Mouse (Mus musculus) embryonic facial prominence, embryonic 11.5 days (tissue): ENCODE data around the gene Eif4e2. TPM values are rescaled to one million over a fixed set of nuclear protein-coding genes. Genes with fewer than 3 reads are reported as not detected.

Experiments used
- ATAC-seq: fragments of 200-750 bp; cut with Nextera tagmentation; replicated peaks from 2 replicates; pipeline ENCODE4 v1.8.0; 2017; ENCODE audit warnings: low read depth; ENCODE audit not compliant: insufficient number of reproducible peaks, low FRiP score, low TSS enrichment
- DNase-seq: peaks from one replicate; pipeline ENCODE4 v3.0.0-alpha.2; 2015; ENCODE audit warnings: low spot score
- H3K27ac ChIP-seq: fragments of 300-500 bp; sonication (generic); replicated peaks from 2 replicates; pipeline ENCODE4 v1.5.1; 2014; ENCODE audit warnings: mild to moderate bottlenecking, low read depth, low read length, control low read depth
- H3K27me3 ChIP-seq: fragments of 300-500 bp; sonication (generic); 2 replicates; pipeline ENCODE4 v1.6.1; 2014; ENCODE audit warnings: mild to moderate bottlenecking, low read length, moderate library complexity, mixed read lengths; ENCODE audit not compliant: control insufficient read depth, insufficient read depth
- H3K36me3 ChIP-seq: fragments of 300-500 bp; sonication (generic); replicated peaks from 2 replicates; pipeline ENCODE4 v1.6.1; 2014; ENCODE audit warnings: low read depth, mild to moderate bottlenecking, low read length, moderate library complexity, mixed read lengths; ENCODE audit not compliant: control insufficient read depth, insufficient read depth
- H3K4me1 ChIP-seq: fragments of 300-500 bp; sonication (generic); 2 replicates; pipeline ENCODE4 v1.6.1; 2014; ENCODE audit warnings: low read length, mixed read lengths; ENCODE audit not compliant: control insufficient read depth, insufficient read depth
- H3K4me2 ChIP-seq: fragments of 300-500 bp; sonication (generic); 2 replicates; pipeline ENCODE4 v1.6.1; 2014; ENCODE audit warnings: low read depth, mild to moderate bottlenecking, control low read depth, low read length, moderate library complexity
- H3K4me3 ChIP-seq: fragments of 300-500 bp; sonication (generic); 2 replicates; pipeline ENCODE4 v1.5.1; 2014; ENCODE audit warnings: low read depth, low read length, control low read depth
- H3K9ac ChIP-seq: fragments of 300-500 bp; sonication (generic); replicated peaks from 2 replicates; pipeline ENCODE4 v1.6.1; 2014; ENCODE audit warnings: mild to moderate bottlenecking, control low read depth, low read length
- H3K9me3 ChIP-seq: fragments of 300-500 bp; sonication (generic); replicated peaks from 2 replicates; pipeline ENCODE4 v1.6.1; 2016; ENCODE audit warnings: mild to moderate bottlenecking, low read length, inconsistent platforms, mixed read lengths; ENCODE audit not compliant: control insufficient read depth
- WGBS: fragments of 180-500 bp; shearing (Covaris S2); extraction: QIAGEN DNeasy Blood & Tissue Kit; methylation state at CpG from one replicate; pipeline ENCODE4 v1.1.7; 2014; 5-methylcytosine and 5-hydroxymethylcytosine counted together
- polyA plus RNA-seq: library from polyadenylated mRNA; unstranded; fragments of >200 nt; fragmentation: Nextera tagmentation; extraction: Ambion mirVana; gene quantifications from 2 replicates; pipeline ENCODE4 v1.2.1, GENCODE M21; 2014

Eif4e2 gene
- polyA plus RNA-seq, 1 experiment from 2014 or later = 148 TPM

DNA sequence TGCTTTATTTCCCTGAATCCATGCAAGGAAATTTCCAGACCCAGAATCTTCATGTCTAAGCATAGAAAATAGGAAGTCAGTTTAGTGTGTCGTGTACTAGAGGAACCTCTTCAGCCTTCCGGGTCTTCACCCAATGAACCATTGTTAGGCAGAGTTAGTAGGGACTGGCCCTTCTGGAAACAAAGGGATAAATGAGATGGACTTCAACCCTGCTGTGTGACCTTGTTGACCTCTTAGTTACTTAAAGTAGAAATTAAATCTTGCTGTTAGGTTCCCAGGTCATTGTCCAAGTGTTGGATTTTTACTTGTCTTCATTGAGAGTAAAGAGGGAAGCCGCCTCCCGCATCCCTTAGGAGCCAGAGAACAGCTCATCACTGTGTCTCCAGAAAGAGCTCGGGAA lies 16.9 kb downstream of the Eif4e2 start:
- no peaks in the 10 kb centered on the region for H3K9me3 ChIP-seq
- H3K36me3 ChIP-seq = peaks cover 7% of the 10 kb centered on the region
- H3K4me2 ChIP-seq = no peak overlapping the region
- no peak overlapping the region for H3K4me3 ChIP-seq
- no peak overlapping the region for H3K9ac ChIP-seq
- DNase-seq (no peak), ATAC-seq (no peak)
- H3K27me3 ChIP-seq = no peaks in the 10 kb centered on the region
- no peaks in the 10 kb centered on the region for H3K4me1 ChIP-seq
- H3K27ac ChIP-seq = no peak overlapping the region
- WGBS = 78% methylated on average over 5 of the region's 5 CpGs

DNA sequence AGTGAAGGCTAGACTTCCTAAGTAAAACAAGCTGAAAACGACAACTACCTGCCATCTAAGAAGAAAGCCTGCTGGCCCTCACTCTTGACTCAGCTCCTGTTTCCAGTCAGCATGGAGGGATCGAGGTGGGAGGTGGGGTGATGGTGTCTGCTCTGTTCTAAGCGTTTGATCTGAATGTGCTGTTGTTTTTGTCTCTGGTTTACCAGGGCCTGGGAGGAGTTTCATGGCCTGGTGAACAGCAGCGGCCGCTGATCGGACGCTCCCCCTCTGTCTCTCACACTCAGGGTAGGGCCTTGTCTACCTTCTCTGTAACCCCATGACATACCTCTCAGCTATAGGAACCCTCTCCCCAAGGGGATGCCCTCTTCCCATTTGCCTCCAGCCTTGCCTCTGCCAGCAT lies 18.5 kb downstream of the Eif4e2 start:
- H3K9me3 ChIP-seq = no peaks in the 10 kb centered on the region
- no peak overlapping the region for H3K4me2 ChIP-seq
- ATAC-seq (no peak), DNase-seq (no peak)
- H3K9ac ChIP-seq = no peak overlapping the region
- no peak overlapping the region for H3K4me3 ChIP-seq
- peaks cover 7% of the 10 kb centered on the region for H3K36me3 ChIP-seq
- no peaks in the 10 kb centered on the region for H3K27me3 ChIP-seq
- WGBS = 79% methylated on average over 7 of the region's 7 CpGs
- H3K4me1 ChIP-seq = no peaks in the 10 kb centered on the region
- H3K27ac ChIP-seq = no peak overlapping the region

DNA sequence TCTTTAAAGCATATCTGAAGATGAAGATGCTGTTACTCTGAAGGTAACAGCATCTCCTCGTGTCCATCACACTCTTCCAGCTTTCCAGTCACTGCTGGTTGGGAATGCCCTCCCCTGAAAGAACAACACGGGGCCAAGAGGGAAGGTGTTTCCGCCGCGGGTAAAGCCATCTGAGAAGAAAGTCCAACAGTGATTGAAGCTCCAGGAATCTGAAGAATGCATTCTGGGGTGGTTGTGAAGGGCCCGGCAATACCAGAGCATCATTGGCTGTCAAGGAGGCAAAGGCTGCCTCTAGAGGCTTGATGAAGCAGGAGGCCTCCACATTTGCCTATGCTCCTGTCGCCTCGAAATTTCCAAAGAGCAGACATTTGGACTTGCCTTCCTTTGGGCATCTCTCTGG lies 25.3 kb downstream of the Eif4e2 start:
- Histone ChIP-seq H3K4me1 (no peaks in the 10 kb centered on the region), H3K4me2 (no peak overlapping the region), H3K36me3 (no peaks in the 10 kb centered on the region), H3K9ac (no peak overlapping the region), H3K27ac (no peak overlapping the region), H3K4me3 (no peak overlapping the region), H3K27me3 (no peaks in the 10 kb centered on the region), H3K9me3 (no peaks in the 10 kb centered on the region)
- WGBS = 72% methylated on average over 8 of the region's 8 CpGs
- ATAC-seq (no peak), DNase-seq (no peak)

DNA sequence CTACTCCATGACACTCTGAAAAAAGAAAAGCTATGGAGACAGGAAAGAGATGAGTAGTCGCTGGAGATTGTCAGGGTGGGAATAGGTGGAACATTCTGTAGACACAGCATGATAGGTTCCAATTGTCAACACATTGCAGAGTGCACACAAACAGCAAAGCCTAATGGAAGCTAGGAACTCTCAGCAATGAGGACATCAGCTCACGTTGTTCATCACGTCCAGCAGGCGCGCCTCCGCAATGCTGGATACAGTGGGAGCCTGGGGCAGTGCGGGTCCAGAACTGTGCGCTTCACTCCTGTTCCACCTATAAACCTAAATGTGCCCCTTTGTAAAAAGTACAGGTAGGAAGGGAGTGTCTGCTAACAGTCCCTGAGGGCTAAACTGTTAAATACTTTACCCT lies 29.3 kb downstream of the Eif4e2 start:
- Histone ChIP-seq H3K9me3 (no peaks in the 10 kb centered on the region), H3K4me2 (no peak overlapping the region), H3K36me3 (no peaks in the 10 kb centered on the region), H3K9ac (no peak overlapping the region), H3K27me3 (no peaks in the 10 kb centered on the region), H3K4me1 (no peaks in the 10 kb centered on the region), H3K27ac (no peak overlapping the region), H3K4me3 (no peak overlapping the region)
- 90% methylated on average over 8 of the region's 8 CpGs for WGBS
- ATAC-seq (no peak), DNase-seq (no peak)

DNA sequence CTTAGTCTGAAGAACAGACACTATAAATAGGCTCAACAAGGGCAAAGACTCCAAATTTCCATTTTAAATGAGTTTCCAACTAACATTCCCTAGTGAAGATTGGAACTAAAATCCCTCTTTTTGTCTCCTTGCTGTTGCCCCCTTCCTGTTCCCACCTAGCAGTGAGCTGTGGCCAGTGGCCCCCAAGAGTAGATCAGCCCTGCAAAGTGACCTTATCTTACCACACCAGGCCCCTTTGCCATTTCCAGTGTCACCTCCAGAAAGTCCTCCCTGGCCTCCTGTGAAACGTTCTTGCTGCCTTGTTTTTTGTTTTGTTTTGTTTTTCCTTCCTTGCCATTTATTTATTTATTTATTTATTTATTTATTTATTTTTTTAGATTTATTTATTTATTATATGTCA lies 31.7 kb downstream of the Eif4e2 start:
- Histone ChIP-seq H3K27me3 (no peaks in the 10 kb centered on the region), H3K27ac (no peak overlapping the region), H3K4me1 (no peaks in the 10 kb centered on the region), H3K36me3 (no peaks in the 10 kb centered on the region), H3K4me2 (no peak overlapping the region), H3K9me3 (no peaks in the 10 kb centered on the region), H3K4me3 (no peak overlapping the region), H3K9ac (no peak overlapping the region)
- DNase-seq = no peak
- no peak for ATAC-seq
- WGBS = 49% methylated on average over 1 of the region's 1 CpGs

DNA sequence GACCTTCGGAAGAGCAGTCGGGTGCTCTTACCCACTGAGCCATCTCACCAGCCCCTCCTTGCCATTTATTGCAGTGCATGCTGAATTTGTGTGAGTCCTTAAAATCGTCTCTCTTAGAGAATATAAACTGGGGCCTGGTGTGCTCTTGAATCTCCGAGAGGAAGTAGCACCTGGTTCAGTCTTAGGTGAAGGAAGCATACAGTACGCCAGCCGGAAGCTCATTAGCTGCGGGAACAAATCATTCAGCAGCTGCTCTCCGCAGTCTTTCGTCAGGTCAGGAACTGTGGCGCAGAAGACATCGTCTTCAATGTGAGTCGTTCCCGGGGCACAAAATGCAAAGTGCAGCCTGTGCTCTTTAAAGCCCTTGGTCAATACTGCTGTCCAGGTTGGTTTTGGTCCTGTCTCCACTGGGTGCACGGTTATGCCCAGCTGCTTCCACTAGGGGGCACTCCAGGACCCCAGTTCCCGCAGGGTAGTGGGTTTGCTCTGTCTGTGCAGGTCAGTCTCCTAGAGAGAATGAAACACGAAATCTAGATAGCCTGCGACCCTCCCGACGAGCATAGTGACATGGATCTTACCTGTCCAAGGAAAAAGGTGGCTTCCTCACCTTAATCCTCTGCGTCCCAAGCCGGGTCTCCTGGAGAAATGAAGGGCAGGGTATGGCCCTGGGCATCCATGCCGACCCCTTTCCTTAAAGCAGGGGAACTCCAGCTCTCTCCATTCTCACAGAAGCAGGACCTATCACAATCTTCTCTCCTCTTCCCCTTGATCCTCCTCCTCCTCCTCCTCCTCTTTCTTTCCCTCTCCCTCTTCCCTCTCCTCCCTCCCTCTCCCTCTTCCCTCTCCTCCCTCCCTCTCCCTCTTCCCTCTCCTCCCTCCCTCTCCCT lies 32.5 kb downstream of the Eif4e2 start:
- no peaks in the 10 kb centered on the region for H3K27me3 ChIP-seq
- WGBS = 25% methylated on average over 22 of the region's 22 CpGs
- H3K9ac ChIP-seq = no peak overlapping the region
- H3K9me3 ChIP-seq = no peaks in the 10 kb centered on the region
- H3K4me3 ChIP-seq = no peak overlapping the region
- H3K4me2 ChIP-seq = no peak overlapping the region; the same call in 1 of the 2 replicates
- peak; percentile 90 for ATAC-seq
- H3K36me3 ChIP-seq = no peaks in the 10 kb centered on the region
- H3K4me1 ChIP-seq = no peaks in the 10 kb centered on the region
- DNase-seq = peak; percentile 86
- H3K27ac ChIP-seq = no peak overlapping the region

DNA sequence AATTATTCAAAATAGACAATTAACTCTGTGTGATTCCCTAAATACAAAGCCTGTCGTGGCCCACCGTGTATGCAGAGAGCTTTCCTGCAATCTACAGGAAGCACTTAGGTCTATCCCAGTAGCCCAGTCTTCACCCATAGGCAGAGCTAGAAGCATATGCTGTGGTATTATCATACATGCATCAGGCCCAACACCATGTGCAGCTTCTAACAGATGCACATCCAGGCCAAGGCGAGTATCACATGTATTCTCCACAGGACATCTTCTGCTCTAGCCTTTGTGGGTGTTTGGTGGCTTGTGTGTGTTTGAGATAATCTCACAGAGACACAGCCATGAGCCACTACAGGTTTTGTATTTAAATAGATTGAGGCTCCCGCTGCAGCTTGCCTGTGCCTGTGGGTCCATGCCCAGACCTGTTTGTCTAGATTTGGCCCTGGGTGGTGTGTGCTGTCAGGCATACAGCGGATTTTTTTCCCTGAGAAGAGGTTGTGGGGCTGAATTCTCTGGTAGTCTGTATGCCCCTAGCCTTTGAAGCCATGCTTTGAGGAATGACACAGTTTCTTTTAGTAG lies 38.4 kb downstream of the Eif4e2 start:
- Histone ChIP-seq H3K27ac (no peak overlapping the region), H3K27me3 (no peaks in the 10 kb centered on the region), H3K36me3 (no peaks in the 10 kb centered on the region), H3K4me1 (no peaks in the 10 kb centered on the region), H3K9ac (no peak overlapping the region), H3K9me3 (no peaks in the 10 kb centered on the region), H3K4me3 (no peak overlapping the region), H3K4me2 (no peak overlapping the region)
- ATAC-seq = no peak
- DNase-seq = peak; percentile 8
- 55% methylated on average over 5 of the region's 5 CpGs for WGBS

DNA sequence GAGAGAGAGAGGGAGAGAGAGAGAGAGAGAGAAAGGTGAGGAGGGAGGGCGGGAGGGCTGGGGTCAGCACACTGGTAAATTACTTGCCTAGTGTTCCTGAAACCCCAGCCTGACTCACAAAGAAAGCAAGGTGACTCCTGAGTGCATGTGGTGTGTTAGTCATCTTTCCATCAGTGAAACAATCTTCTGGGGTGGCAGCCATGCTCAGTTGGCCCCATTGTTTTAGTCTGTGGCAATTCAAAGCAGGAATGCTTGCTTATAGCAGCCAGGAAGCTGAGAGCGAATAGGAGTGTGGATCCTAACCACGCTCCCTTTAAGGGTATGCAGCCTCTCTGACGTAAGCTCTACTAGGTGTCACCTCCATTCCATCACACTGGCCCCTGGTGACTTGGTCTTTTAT lies 41.5 kb downstream of the Eif4e2 start:
- ATAC-seq (no peak), DNase-seq (no peak)
- 60% methylated on average over 4 of the region's 4 CpGs for WGBS
- Histone ChIP-seq H3K27ac (no peak overlapping the region), H3K4me1 (no peaks in the 10 kb centered on the region), H3K27me3 (peaks cover 9% of the 10 kb centered on the region; the same call in 1 of the 2 replicates), H3K4me3 (no peak overlapping the region), H3K9ac (no peak overlapping the region), H3K4me2 (no peak overlapping the region), H3K9me3 (no peaks in the 10 kb centered on the region), H3K36me3 (no peaks in the 10 kb centered on the region)
